Mouse (Mus musculus): ENCODE results near the gene Unc45b.

Gene Unc45b

GRCm38 (mm10) chr11:82910250-82910649 lies at the start of gene Unc45b:
Unc45b (plus strand) TSS chr11:82910550.
- DNase-seq (ENCODE audit: low read depth), result no peak

- no peak for DNase-seq (ENCODE audit: low read depth)
Observed at GRCm38 (mm10) chr11:82860759-82861158, 49.6 kb upstream of the Unc45b start.

GRCm38 (mm10) chr11:82861558-82861957 lies 48.8 kb upstream of the Unc45b start:
- no peak for DNase-seq (ENCODE audit: low read depth)

GRCm38 (mm10) chr11:82862638-82863037 lies 47.7 kb upstream of the Unc45b start:
- no peak for DNase-seq (ENCODE audit: low read depth)

- DNase-seq (ENCODE audit: low read depth), result no peak
Observed at GRCm38 (mm10) chr11:82863059-82863458, 47.3 kb upstream of the Unc45b start.

- no peak for DNase-seq (ENCODE audit: low read depth)
Observed at GRCm38 (mm10) chr11:82863488-82863931, 46.8 kb upstream of the Unc45b start.

GRCm38 (mm10) chr11:82865957-82866356 lies 44.4 kb upstream of the Unc45b start:
- no peak for DNase-seq (ENCODE audit: low read depth)

GRCm38 (mm10) chr11:82866850-82867564 lies 43.3 kb upstream of the Unc45b start:
- no peak for DNase-seq (ENCODE audit: low read depth)

GRCm38 (mm10) chr11:82867956-82868355 lies 42.4 kb upstream of the Unc45b start:
- no peak for DNase-seq (ENCODE audit: low read depth)

- DNase-seq (ENCODE audit: low read depth), result no peak
Observed at GRCm38 (mm10) chr11:82869506-82870172, 40.7 kb upstream of the Unc45b start.

- DNase-seq (ENCODE audit: low read depth), result peak; percentile 96
Observed at GRCm38 (mm10) chr11:82870173-82871030, 39.9 kb upstream of the Unc45b start.

GRCm38 (mm10) chr11:82871031-82871446 lies 39.3 kb upstream of the Unc45b start, which contains the start of gene Rffl:
Rffl (minus strand) TSS chr11:82871210.
- DNase-seq (ENCODE audit: low read depth), result peak; percentile 92

GRCm38 (mm10) chr11:82874924-82875323 lies 35.4 kb upstream of the Unc45b start:
- DNase-seq (ENCODE audit: low read depth), result no peak

- DNase-seq (ENCODE audit: low read depth), result no peak
Observed at GRCm38 (mm10) chr11:82875631-82876030, 34.7 kb upstream of the Unc45b start.

- DNase-seq (ENCODE audit: low read depth), result no peak
Observed at GRCm38 (mm10) chr11:82877726-82878344, 32.5 kb upstream of the Unc45b start.

- DNase-seq (ENCODE audit: low read depth), result no peak
Observed at GRCm38 (mm10) chr11:82883180-82883579, 27.2 kb upstream of the Unc45b start.

- DNase-seq (ENCODE audit: low read depth), result peak; percentile 55
Observed at GRCm38 (mm10) chr11:82886559-82886958, 23.8 kb upstream of the Unc45b start.

- DNase-seq (ENCODE audit: low read depth), result no peak
Observed at GRCm38 (mm10) chr11:82888491-82888946, 21.8 kb upstream of the Unc45b start.

GRCm38 (mm10) chr11:82889524-82890341 lies 20.6 kb upstream of the Unc45b start:
- DNase-seq (ENCODE audit: low read depth), result peak; percentile 54

- DNase-seq (ENCODE audit: low read depth), result peak; percentile 95
Observed at GRCm38 (mm10) chr11:82890342-82890762, 20.0 kb upstream of the Unc45b start, which contains the start of gene Rad51d. Rad51d (minus strand) TSS chr11:82890614.

- no peak for DNase-seq (ENCODE audit: low read depth)
Observed at GRCm38 (mm10) chr11:82891936-82892335, 18.4 kb upstream of the Unc45b start, which contains the start of gene Fndc8. Fndc8 (plus strand) TSS chr11:82892124.
